ENCODE assay signal across 20 mouse cellular contexts in genomic region chr11:52127760-52128159, GRCm38 (mm10). TPM values are rescaled to one million over a fixed set of nuclear protein-coding genes. Genes with fewer than 3 reads are reported as not detected.
"Had no signal": no experiment of that assay in that cellular context is flagged by ENCODE, and none has a peak within 500 bp of the region (broad histone marks: within the 10 kb centered on the region; RNA-seq: fewer than 3 reads in every experiment).

No protein-coding gene starts in this region.

- H3K4me2 ChIP-seq: kidney, embryonic 15.5 days; limb, embryonic 13.5 days; liver, embryonic 13.5 days; midbrain, embryonic 13.5 days; stomach, embryonic 15.5 days had no signal

- H3K4me3 ChIP-seq: kidney, embryonic 15.5 days; limb, embryonic 13.5 days; liver, embryonic 13.5 days; midbrain, embryonic 13.5 days; stomach, embryonic 15.5 days had no signal

- H3K27me3 ChIP-seq: kidney, embryonic 15.5 days; limb, embryonic 13.5 days; liver, embryonic 13.5 days; midbrain, embryonic 13.5 days; stomach, embryonic 15.5 days had no signal

- H3K9me3 ChIP-seq: kidney, embryonic 15.5 days; limb, embryonic 13.5 days; liver, embryonic 13.5 days; midbrain, embryonic 13.5 days; stomach, embryonic 15.5 days had no signal

- H3K4me1 ChIP-seq: limb, embryonic 13.5 days; midbrain, embryonic 13.5 days; stomach, embryonic 15.5 days had no signal

- H3K9ac ChIP-seq: kidney, embryonic 15.5 days; limb, embryonic 13.5 days; liver, embryonic 13.5 days; midbrain, embryonic 13.5 days; stomach, embryonic 15.5 days had no signal

- H3K27ac ChIP-seq: kidney, embryonic 15.5 days; limb, embryonic 13.5 days; liver, embryonic 13.5 days; midbrain, embryonic 13.5 days; stomach, embryonic 15.5 days had no signal

- DNase-seq: kidney, adult 2 months; kidney, postnatal 36 days; layer of hippocampus, adult 9-11 months; layer of hippocampus, postnatal 36 days; left cerebral cortex, postnatal 4 days; liver, embryonic 13.5 days; lung, adult 2 months; lung, postnatal 4 days; right cerebral cortex, postnatal 14 days; thymus, postnatal 36 days had no signal

- ATAC-seq: intestine, embryonic 16.5 days; lung, postnatal 0 days; midbrain, embryonic 13.5 days had no signal

RNA-seq across cellular contexts. Expression of gene Olfr1373, which starts 17.6 kb away (rescaled TPM):
- polyA plus RNA-seq: intestine, embryonic 16.5 days; kidney, adult 2 months; kidney, embryonic 15.5 days; limb, embryonic 13.5 days; liver, embryonic 13.5 days; lung, adult 2 months; lung, postnatal 0 days; midbrain, embryonic 13.5 days; midbrain, postnatal 0 days; neural tube, embryonic 14.5 days; spleen, adult 2 months; stomach, embryonic 15.5 days; thymus, postnatal 0 days had no signal
